Mouse (Mus musculus) retina, adult 2 months (tissue): Measurements from ENCODE around the gene Cttnbp2nl.

Experiments
- DNase-seq: peaks from one replicate; pipeline ENCODE4 v3.0.0-alpha.2; 2012; ENCODE audit warnings: low read depth, low spot score

The Cttnbp2nl gene

DNA sequence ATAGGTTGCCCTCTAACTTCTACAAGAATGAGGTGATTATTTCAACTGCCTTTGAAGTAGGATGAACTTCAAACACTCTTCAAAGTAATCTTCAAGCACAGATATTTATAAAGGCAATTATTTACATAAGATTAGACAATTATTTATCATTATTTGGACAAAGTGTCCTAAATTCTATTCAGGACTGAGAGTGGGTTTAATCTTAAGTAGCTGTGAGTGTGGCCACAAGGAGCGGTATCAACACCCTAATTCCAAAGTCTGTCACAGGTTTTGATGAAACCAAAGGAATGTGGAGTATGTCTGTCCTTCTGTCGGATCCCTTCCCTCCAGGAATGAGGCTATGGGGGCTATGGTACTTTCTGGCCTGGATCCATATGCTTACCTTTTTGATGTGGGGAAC is 38.0 kb downstream of the Cttnbp2nl start:
- DNase-seq, result no peak

- no peak for DNase-seq
Observed at GRCm38 (mm10) chr3:105012696-105013313, 40.1 kb downstream of the Cttnbp2nl start.

GRCm38 (mm10) chr3:105011883-105012282 is 41.1 kb downstream of the Cttnbp2nl start:
- no peak for DNase-seq

GRCm38 (mm10) chr3:105010681-105011339 is 42.1 kb downstream of the Cttnbp2nl start:
- no peak for DNase-seq

GRCm38 (mm10) chr3:105008070-105008469 is 44.9 kb downstream of the Cttnbp2nl start:
- DNase-seq, result no peak

GRCm38 (mm10) chr3:105006101-105006500 is 46.8 kb downstream of the Cttnbp2nl start:
- no peak for DNase-seq

- no peak for DNase-seq
Observed at GRCm38 (mm10) chr3:105005561-105006065, 47.3 kb downstream of the Cttnbp2nl start.

DNA sequence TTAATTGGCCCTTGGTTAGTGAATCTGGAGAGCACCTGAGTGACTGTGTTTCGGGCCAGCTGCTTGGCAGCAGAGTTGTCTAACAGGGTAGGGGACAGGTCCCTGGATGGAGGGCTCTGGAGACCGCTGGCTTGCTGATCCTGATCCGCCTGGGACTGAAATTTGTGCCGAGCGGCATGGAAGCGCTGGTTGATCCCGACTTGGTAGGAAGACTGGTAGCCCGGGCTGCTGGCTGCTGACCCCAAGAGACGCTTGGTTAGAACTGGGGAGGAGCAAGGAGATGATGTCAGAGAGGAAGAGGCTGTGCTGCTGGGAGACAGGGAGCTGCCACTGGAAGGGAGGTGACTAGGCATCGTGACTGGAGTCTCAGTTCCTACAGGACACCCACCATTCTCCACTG is 47.9 kb downstream of the Cttnbp2nl start:
- DNase-seq, result no peak

GRCm38 (mm10) chr3:105003960-105004463 is 48.9 kb downstream of the Cttnbp2nl start:
- no peak for DNase-seq

DNA sequence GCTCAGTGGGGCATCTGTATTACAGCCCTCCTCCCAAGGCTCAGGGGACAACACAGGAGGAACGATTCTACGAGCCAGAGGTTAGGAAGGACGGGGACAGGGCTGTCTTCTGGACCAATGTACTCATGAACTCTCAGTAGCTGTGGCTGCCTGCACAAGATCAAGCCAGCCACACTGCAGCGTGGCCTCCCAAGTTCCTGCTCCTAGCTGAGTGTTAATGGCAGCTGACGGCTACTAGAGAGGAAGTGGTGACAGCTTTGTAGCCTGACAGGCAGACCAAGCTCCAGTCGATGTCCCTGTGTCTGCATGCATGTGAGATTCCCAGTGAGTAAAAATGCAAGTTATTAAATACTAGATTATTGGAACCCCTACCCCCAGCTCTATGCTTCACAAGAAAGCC is 51.6 kb downstream of the Cttnbp2nl start:
- no peak for DNase-seq

DNA sequence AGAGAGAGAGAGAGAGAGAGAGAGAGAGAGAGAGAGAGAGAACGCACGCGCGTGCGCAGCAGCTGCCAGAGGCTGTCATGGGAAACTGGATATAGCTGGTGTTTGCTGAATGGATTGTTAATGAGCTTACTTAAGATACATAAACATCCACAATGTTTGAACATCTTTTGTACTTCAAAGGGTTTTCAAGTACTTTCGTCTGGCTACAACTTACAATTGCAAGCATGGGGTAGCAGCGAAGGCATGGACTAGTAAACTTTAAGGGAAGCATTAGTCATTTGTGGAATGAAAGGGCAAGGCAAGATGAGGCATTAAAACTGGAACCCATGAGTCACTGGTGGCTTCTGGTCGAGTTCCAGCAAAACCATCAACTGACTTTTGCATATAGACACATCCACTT is 52.4 kb downstream of the Cttnbp2nl start:
- DNase-seq, result no peak

GRCm38 (mm10) chr3:104997563-104997962 is 55.4 kb downstream of the Cttnbp2nl start:
- no peak for DNase-seq

GRCm38 (mm10) chr3:104995707-104996106 is 57.2 kb downstream of the Cttnbp2nl start:
- DNase-seq, result no peak

DNA sequence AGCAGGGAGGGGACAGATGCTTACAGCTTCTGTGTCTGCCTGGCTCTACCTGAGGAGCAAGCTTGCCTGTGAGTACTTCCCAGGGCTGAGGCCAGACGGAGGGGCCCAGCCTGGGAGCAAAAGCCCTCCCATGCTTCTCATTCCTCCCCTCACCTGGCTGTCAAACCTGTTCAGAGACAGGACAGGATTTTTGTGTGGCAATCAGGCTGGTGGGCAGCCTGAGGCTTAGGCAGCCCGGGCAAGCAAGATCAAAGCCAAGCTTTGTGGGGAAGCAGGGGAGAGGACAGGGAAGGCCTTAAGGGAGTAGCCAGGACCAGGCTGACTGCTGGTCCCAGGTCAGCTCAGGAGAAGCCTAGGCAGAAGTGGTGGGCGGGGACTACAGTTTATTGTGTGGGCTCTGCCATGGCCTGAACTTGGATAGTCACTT is 58.5 kb downstream of the Cttnbp2nl start:
- DNase-seq, result no peak

- DNase-seq, result no peak
Observed at GRCm38 (mm10) chr3:104993800-104994199, 59.1 kb downstream of the Cttnbp2nl start.

GRCm38 (mm10) chr3:104992709-104993388 is 60.1 kb downstream of the Cttnbp2nl start:
- DNase-seq, result peak; percentile 64

DNA sequence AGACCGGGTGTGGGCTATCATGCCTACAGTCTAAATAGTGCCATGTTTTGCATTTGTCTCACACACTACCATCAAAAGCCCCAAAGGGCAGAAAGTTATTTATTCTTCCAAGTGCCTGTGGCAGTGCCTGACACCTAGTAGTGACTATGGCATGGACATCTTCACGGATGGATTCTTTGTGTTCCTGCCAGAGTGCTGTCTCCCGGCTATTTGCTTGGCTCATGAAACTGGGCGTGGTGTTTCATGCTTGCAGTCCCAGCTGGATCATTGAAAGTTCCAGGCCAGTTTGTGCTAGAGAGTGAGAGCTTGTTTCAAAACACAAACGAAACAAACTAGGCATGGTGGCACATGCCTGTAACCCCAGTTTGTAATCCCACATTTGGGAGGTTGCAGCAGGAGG is 61.2 kb downstream of the Cttnbp2nl start:
- no peak for DNase-seq

DNA sequence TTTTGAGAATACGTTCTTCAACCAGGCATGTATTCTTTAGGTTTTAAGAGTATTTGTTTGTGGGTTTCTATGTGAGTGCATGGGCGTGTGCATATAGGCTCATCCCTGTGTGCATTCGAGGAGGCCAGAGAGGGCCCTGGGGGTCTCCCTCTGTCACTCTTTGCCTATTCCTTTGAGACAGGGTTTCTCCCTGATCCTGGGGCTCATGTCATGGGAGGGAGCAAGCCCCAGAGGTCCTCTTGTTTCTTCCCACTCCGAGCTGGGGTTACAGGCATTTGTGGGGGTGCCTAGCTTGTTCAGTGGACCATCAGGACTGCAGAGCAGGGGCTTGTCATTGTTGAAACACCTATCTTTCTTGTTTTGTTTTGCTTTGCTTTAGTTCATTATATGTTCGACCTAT is 65.1 kb downstream of the Cttnbp2nl start:
- no peak for DNase-seq

DNA sequence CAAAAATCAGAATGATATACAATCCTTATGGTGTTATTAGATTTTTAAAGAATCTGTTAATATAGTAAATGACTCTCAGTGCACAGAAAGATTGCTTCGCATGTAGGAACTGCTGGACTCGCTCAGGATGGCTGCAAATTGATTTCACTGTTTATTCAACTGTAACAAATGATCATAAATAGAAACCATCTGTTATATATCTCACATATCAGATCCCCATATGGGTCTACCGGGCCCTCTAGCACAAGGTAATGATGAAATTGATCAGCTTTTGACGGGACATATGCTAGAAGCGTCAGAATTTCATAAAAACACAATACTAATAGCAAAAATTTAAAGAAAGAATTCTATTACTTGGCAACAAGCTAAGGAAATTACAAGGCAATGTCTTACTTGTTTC is 73.2 kb downstream of the Cttnbp2nl start:
- DNase-seq, result no peak

DNA sequence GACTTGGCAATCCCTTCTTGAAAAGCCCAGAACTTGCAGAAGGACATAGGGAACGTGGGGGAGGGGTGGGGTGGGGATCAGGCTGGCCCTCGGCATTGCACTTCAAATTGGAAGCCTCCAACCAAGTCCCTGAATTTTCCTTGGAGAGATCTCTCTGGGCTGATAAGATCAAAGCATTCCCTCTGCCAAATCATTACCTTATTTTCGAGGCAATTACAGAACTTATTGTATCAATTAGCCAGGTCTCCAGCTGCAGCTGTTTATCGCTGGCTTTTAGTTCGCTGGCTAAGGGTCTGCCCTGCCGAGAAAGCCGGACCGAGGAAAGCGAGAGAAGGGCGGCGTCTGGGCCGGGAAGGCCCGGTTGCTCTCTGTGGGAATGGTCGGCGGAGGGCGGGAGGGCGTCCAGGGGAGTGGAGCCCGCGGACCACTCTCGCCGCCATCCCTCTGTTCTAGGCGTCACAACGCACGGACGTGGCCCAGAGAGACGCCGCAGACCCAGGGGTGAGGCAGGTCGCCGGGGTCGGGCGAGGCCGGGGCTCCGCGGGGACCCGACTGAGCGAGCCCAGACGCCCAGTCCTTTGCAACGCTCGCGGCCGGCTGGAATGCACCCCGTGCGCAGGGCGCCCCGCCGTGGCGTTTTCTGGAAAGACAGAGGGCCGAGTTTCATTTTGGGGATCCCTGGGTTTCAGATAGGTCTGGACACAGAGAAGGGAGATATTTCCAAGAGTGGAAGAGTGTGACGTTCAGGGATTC is 85.2 kb downstream of the Cttnbp2nl start:
- no peak for DNase-seq

GRCm38 (mm10) chr3:104965991-104966554 is 86.9 kb downstream of the Cttnbp2nl start:
- DNase-seq, result no peak
